Comparison of ENCODE assay signal across 24 mouse cellular contexts in the genomic region with DNA sequence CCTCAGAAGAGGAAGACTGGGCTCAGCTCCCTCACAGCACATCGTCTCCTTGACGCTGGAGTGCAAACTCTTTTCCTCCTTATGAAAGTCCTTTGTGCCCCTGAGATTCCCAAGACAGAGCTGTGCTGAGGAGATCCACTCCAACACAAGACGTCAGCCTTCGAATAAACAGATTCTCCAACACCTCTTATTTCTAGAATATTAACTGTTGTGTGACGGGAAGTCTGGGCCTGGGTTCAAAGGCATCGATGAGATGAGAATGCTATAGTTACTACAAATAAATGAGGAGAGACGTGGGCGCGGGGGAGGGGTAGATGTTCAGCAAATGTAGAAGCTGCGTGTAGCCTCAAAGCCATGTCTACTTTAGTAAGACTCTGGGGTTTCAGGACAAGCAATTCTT.
DNase-seq lines count a peak whose midpoint lies in the region; ATAC-seq lines count a peak whose summit lies in the region.
"Had no signal": no experiment of that assay in that cellular context is flagged by ENCODE, and none has a peak within 500 bp of the region (broad histone marks: within the 10 kb centered on the region; RNA-seq: fewer than 3 reads in every experiment).

No protein-coding gene starts in this region.

- no peak for DNase-seq in lung, postnatal 25 days (ENCODE audit: low spot score)
- DNase-seq in lung, postnatal 10 days, result peak; percentile 57
- DNase-seq in lung, postnatal 36 days, result peak; percentile 5
- no peak for DNase-seq in B cell, adult 2 months
- DNase-seq in gastrocnemius, postnatal 25 days, result no peak
- DNase-seq: adrenal gland, adult 8-10 months; adrenal gland, postnatal 25 days; cerebellum, adult 11-12 months; cerebellum, adult 8-10 months; cerebellum, postnatal 10 days; cerebellum, postnatal 36 days; gastrocnemius, adult 2 months; gastrocnemius, postnatal 14 days; heart, adult 2 months; heart, postnatal 14 days had no signal

- H3K4me1 ChIP-seq in lung, embryonic 15.5 days, result peaks cover 18% of the 10 kb centered on the region; the same call in 1 of the 2 replicates
- H3K4me1 ChIP-seq: forebrain, embryonic 10.5 days; hindbrain, embryonic 12.5 days had no signal

- peak overlapping the region; percentile 58 for H3K27ac ChIP-seq in lung, embryonic 15.5 days
- H3K27ac ChIP-seq: forebrain, embryonic 10.5 days; forebrain, embryonic 13.5 days; gastrocnemius, adult 2 months; heart, adult 2 months; heart, embryonic 10.5 days; heart, embryonic 13.5 days; hindbrain, embryonic 12.5 days had no signal

- no peaks in the 10 kb centered on the region for H3K27me3 ChIP-seq in lung, embryonic 15.5 days
- H3K27me3 ChIP-seq: forebrain, embryonic 13.5 days; heart, embryonic 13.5 days; hindbrain, embryonic 12.5 days had no signal

- no peak overlapping the region for H3K9ac ChIP-seq in lung, embryonic 15.5 days
- H3K9ac ChIP-seq: forebrain, embryonic 13.5 days; heart, embryonic 13.5 days; hindbrain, embryonic 12.5 days had no signal

- ATAC-seq in lung, embryonic 15.5 days (ENCODE audit: borderline replicate concordance, extremely low read depth, low FRiP score, low TSS enrichment), result peak; percentile 88
- ATAC-seq: activated CD4-positive, CD25-positive, alpha-beta regulatory T cell, adult 4 months; forebrain, embryonic 13.5 days; forebrain, embryonic 16.5 days; hindbrain, embryonic 16.5 days had no signal

- no peak overlapping the region for H3K4me2 ChIP-seq in lung, embryonic 15.5 days
- H3K4me2 ChIP-seq: forebrain, embryonic 13.5 days; heart, embryonic 13.5 days; hindbrain, embryonic 12.5 days had no signal

- WGBS in lung, embryonic 15.5 days, result 37% methylated on average over 10 of the region's 10 CpGs

- no peak overlapping the region for H3K4me3 ChIP-seq in lung, embryonic 15.5 days
- H3K4me3 ChIP-seq: forebrain, embryonic 10.5 days; forebrain, embryonic 13.5 days; gastrocnemius, adult 2 months; heart, adult 2 months; heart, embryonic 10.5 days; heart, embryonic 13.5 days; hindbrain, embryonic 12.5 days had no signal

- no peaks in the 10 kb centered on the region for H3K36me3 ChIP-seq in lung, embryonic 15.5 days
- H3K36me3 ChIP-seq: forebrain, embryonic 10.5 days; heart, embryonic 10.5 days; heart, embryonic 13.5 days; hindbrain, embryonic 12.5 days had no signal

- no peaks in the 10 kb centered on the region for H3K9me3 ChIP-seq in lung, embryonic 15.5 days
- H3K9me3 ChIP-seq: forebrain, embryonic 10.5 days; forebrain, embryonic 13.5 days; heart, embryonic 10.5 days; heart, embryonic 13.5 days; hindbrain, embryonic 12.5 days had no signal

Comparison
In these comparisons a context has a peak if more than half of its experiments do, and no peak if none do; other contexts are left out.
1. DNase-seq: peak in lung, postnatal 10 days (single experiment) and lung, postnatal 36 days (single experiment); none in lung, postnatal 25 days (single experiment), B cell, adult 2 months (0 of 2) and gastrocnemius, postnatal 25 days (single experiment).